Mouse (Mus musculus): ENCODE data around the gene Kif3c. TPM values are rescaled to one million over a fixed set of nuclear protein-coding genes. Genes with fewer than 3 reads are reported as not detected.

Kif3c gene
- total and polyA plus RNA-seq, 3 experiments = 3.5 to 5.9 (median 5.5) TPM

GRCm38 (mm10) chr12:3355068-3355467, 9.9 kb upstream of the Kif3c start:
- Histone ChIP-seq H3K9me3 (replicated peaks; ENCODE audit: low read length) (peaks cover 5% of the 10 kb centered on the region), H3K79me2 (replicated peaks; ENCODE audit: control insufficient read depth, extremely low read depth, insufficient read depth, poor library complexity, severe bottlenecking) (peaks cover 5% of the 10 kb centered on the region), H3K27ac (ENCODE audit: insufficient read depth, low read depth) (peak overlapping the region; percentile 91), H3K27me3 (replicated peaks) (no peaks in the 10 kb centered on the region), H3K36me3 (replicated peaks in 1 of 2; ENCODE audit: control insufficient read depth in 1 of 2, insufficient read depth in 1 of 2, low read length in 1 of 2) (peaks cover 0 to 29% of the 10 kb centered on the region in 2 experiments), H3K4me1 (ENCODE audit: control insufficient read depth in 1 of 2, insufficient read depth in 2 of 2) (peaks cover 35 to 54% of the 10 kb centered on the region in 2 experiments), H3K4me3 (replicated peaks in 1 of 3; ENCODE audit: low read depth in 2 of 3, low read length in 2 of 3, poor library complexity in 1 of 3) (peak overlapping the region; percentile 56 to 57 (median 56)), H3K9ac (ENCODE audit: insufficient read depth, low read depth) (peak overlapping the region; percentile 23; the same call in 1 of the 2 replicates), H3K4me2 (ENCODE audit: insufficient read depth, low read depth, poor library complexity, severe bottlenecking) (peak overlapping the region; percentile 76; the same call in 1 of the 2 replicates)
- TF ChIP-seq JUND (conservative IDR thresholded peaks at IDR 0.05; ENCODE audit: low read depth, low read length) = no peak; the same call in 1 of the 2 replicates
- peak; percentile 17 for TF ChIP-seq SMC3 (IDR thresholded peaks at IDR 0.05; ENCODE audit: low read depth, low read length)
- TF ChIP-seq CHD2 (IDR thresholded peaks at IDR 0.05; ENCODE audit: low read length) = peak; percentile 55; the same call in 1 of the 2 replicates
- TF ChIP-seq USF2 (conservative IDR thresholded peaks at IDR 0.05; ENCODE audit: low read depth, low read length) = peak; percentile 65
- TF ChIP-seq POLR2A (IDR thresholded peaks at IDR 0.05; ENCODE audit: low read depth, low read length) = peak; percentile 34; the same call in 1 of the 2 replicates
- TF ChIP-seq RCOR1 (conservative IDR thresholded peaks at IDR 0.05; ENCODE audit: low read depth, low read length) = peak; percentile 92; the same call in 1 of the 2 replicates
- TF ChIP-seq BHLHE40 (IDR thresholded peaks at IDR 0.05; ENCODE audit: low read depth, low read length) = peak; percentile 98
- peak; percentile 57 for TF ChIP-seq SIN3A (IDR thresholded peaks at IDR 0.05; ENCODE audit: low read length)
- TF ChIP-seq PAX5 (IDR thresholded peaks at IDR 0.05; ENCODE audit: low read length) = no peak
- peak; percentile 87 for TF ChIP-seq MYC (IDR thresholded peaks at IDR 0.05; ENCODE audit: low read depth, low read length)
- peak; percentile 90 for TF ChIP-seq ETS1 (conservative IDR thresholded peaks at IDR 0.05; ENCODE audit: low read depth, low read length)
- no peak for TF ChIP-seq KAT2A (IDR thresholded peaks at IDR 0.05; ENCODE audit: insufficient replicate concordance, low read length)
- TF ChIP-seq MEF2A (IDR thresholded peaks at IDR 0.05; ENCODE audit: borderline replicate concordance, low read depth, low read length) = peak; percentile 79
- TF ChIP-seq MAFK (IDR thresholded peaks at IDR 0.05; ENCODE audit: insufficient replicate concordance, low read length) = peak; percentile 38; the same call in 1 of the 2 replicates
- TF ChIP-seq UBTF (IDR thresholded peaks at IDR 0.05; ENCODE audit: low read depth, low read length) = no peak
- TF ChIP-seq JUN (IDR thresholded peaks at IDR 0.05; ENCODE audit: insufficient read depth, low read depth, low read length) = peak; percentile 41; the same call in 1 of the 2 replicates
- peak; percentile 97 for TF ChIP-seq EP300 (IDR thresholded peaks at IDR 0.05; ENCODE audit: low read length)
- TF ChIP-seq IRF4 (IDR thresholded peaks at IDR 0.05; ENCODE audit: low read depth, low read length) = peak; percentile 96
- peak; percentile 71 for TF ChIP-seq USF1 (IDR thresholded peaks at IDR 0.05; ENCODE audit: low read depth, low read length)
- no peak for TF ChIP-seq E2F4 (IDR thresholded peaks at IDR 0.05; ENCODE audit: insufficient replicate concordance, low read depth, low read length)
- TF ChIP-seq TCF12 (IDR thresholded peaks at IDR 0.05; ENCODE audit: low read depth, low read length) = peak; percentile 98
- peak; percentile 89 for TF ChIP-seq MAX (IDR thresholded peaks at IDR 0.05; ENCODE audit: low read length)
- peak; percentile 48; the same call in 1 of the 2 replicates for TF ChIP-seq ELF1 (IDR thresholded peaks at IDR 0.05; ENCODE audit: low read depth, low read length)
- TF ChIP-seq MXI1 (IDR thresholded peaks at IDR 0.05; ENCODE audit: low read depth, low read length) = peak; percentile 80; the same call in 1 of the 2 replicates
- in situ Hi-C loops (cut with MboI; ENCODE audit: low pct_ligation_motif_present, low pct_unique_long_range_greater_than_20kb, low sequenced_read_pairs) = no loop called here
- peak; percentile 90 for DNase-seq (ENCODE audit: extremely low read depth)
- dilution Hi-C loops (cut with MboI; ENCODE audit: extremely low pct_ligation_motif_present, extremely low pct_unique_long_range_greater_than_20kb, low sequenced_read_pairs) = no loop called here

All from CH12.LX (cell line).